Mouse (Mus musculus) erythroblast, embryonic 14.5 days (primary cell): ENCODE data around the gene Plaur.

Experiments used
- GATA1 ChIP-seq: IDR thresholded peaks from 2 replicates; pipeline ENCODE4 v1.6.1; 2012; ENCODE audit warnings: low read length, inconsistent platforms, mixed read lengths
- TAL1 ChIP-seq: IDR thresholded peaks from 3 replicates; pipeline ENCODE4 v1.6.1; 2012; ENCODE audit warnings: low read length, inconsistent platforms, mixed read lengths

DNA sequence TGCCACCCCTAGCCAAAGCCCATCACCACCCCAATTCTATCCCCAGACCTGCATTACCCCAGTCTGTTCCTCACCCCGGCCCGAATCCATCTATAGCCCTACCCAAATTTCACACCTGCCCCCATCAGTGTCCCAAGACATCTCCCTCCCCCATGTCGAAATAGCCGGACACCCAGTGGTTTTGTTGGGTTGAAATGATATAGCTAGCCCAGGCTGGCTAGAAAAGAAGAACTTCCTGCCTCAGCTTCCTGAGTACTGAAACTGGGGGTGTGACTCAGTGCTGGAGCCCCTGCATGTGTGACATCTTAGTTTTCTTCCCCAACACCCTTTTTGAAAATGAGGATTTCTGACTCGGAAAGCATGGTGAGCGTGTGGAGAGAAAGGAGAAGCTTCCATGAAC lies 4.6 kb downstream of the Plaur start:
- TF ChIP-seq TAL1, result no peak
- TF ChIP-seq GATA1, result no peak
